Mouse (Mus musculus): ENCODE data around the gene Dnaja4.

DNA sequence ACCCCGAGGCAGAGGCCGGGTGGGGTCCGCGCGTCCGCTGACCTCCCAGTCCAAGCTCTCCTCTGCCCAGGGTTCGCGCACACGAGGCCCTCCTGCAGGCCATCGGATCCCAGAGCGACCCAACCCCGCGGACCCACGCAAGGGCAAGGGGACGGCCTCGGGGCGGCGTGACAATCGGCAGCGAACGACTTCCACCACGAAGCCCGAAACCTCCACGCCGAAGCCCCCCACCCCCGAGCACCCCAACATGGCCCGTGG, 343 bp downstream of the Dnaja4 start:
- no peak for TF ChIP-seq CTCF (IDR thresholded peaks at IDR 0.05)
- TF ChIP-seq POLR2A (IDR thresholded peaks at IDR 0.05; ENCODE audit: insufficient read depth, low read depth, low read length) = no peak
